Mouse (Mus musculus): Measurements from ENCODE around the gene Ift43. TPM values are rescaled to one million over a fixed set of nuclear protein-coding genes. Genes with fewer than 3 reads are reported as not detected.

The Ift43 gene
- total RNA-seq, 1 experiment: 16.9 TPM

GRCm38 (mm10) chr12:86095806-86096205, 13.5 kb downstream of the Ift43 start:
- in situ Hi-C loops (cut with MboI; ENCODE audit: low sequenced_read_pairs in 2 of 2, unreplicated experiment in 2 of 2): no loop called here
- TF ChIP-seq ZC3H11A (IDR thresholded peaks at IDR 0.05; ENCODE audit: borderline replicate concordance, low read depth, low read length) (no peak), HCFC1 (IDR thresholded peaks at IDR 0.05; ENCODE audit: borderline replicate concordance, insufficient read depth, low read length) (no peak), ZNF384 (IDR thresholded peaks at IDR 0.05; ENCODE audit: low read depth, low read length) (no peak), MAFK (IDR thresholded peaks at IDR 0.05; ENCODE audit: insufficient read depth, low read depth, low read length) (no peak), CHD2 (IDR thresholded peaks at IDR 0.05; ENCODE audit: low read depth, low read length) (no peak)
- no peak overlapping the region for H3K27ac ChIP-seq (ENCODE audit: insufficient read depth, low read depth, low read length, poor library complexity, severe bottlenecking)
- H3K36me3 ChIP-seq (ENCODE audit: control insufficient read depth, insufficient read depth, low read length, poor library complexity, severe bottlenecking): no peaks in the 10 kb centered on the region; the same call in 1 of the 2 replicates
- H3K9me3 ChIP-seq (ENCODE audit: control insufficient read depth, insufficient read depth, low read depth, low read length): no peaks in the 10 kb centered on the region
- no peak for DNase-seq (ENCODE audit: low read depth, low spot score)
- no peaks in the 10 kb centered on the region for H3K4me1 ChIP-seq (ENCODE audit: control insufficient read depth in 2 of 2, insufficient read depth in 2 of 2, low read length in 2 of 2, poor library complexity in 1 of 2)
- no peak overlapping the region for H3K4me3 ChIP-seq (ENCODE audit: insufficient read depth in 1 of 2, low read depth in 1 of 2, low read length in 2 of 2, poor library complexity in 1 of 2, severe bottlenecking in 1 of 2)
- no peak overlapping the region for H3K9ac ChIP-seq (ENCODE audit: insufficient read depth, low read depth, low read length, poor library complexity, severe bottlenecking)

GRCm38 (mm10) chr12:86097781-86098180, 15.4 kb downstream of the Ift43 start:
- Histone ChIP-seq H3K9me3 (ENCODE audit: control insufficient read depth, insufficient read depth, low read depth, low read length) (no peaks in the 10 kb centered on the region), H3K4me3 (ENCODE audit: insufficient read depth in 1 of 2, low read depth in 1 of 2, low read length in 2 of 2, poor library complexity in 1 of 2, severe bottlenecking in 1 of 2) (no peak overlapping the region), H3K36me3 (ENCODE audit: control insufficient read depth, insufficient read depth, low read length, poor library complexity, severe bottlenecking) (no peaks in the 10 kb centered on the region), H3K9ac (ENCODE audit: insufficient read depth, low read depth, low read length, poor library complexity, severe bottlenecking) (no peak overlapping the region), H3K4me1 (ENCODE audit: control insufficient read depth in 2 of 2, insufficient read depth in 2 of 2, low read length in 2 of 2, poor library complexity in 1 of 2) (no peaks in the 10 kb centered on the region), H3K27ac (ENCODE audit: insufficient read depth, low read depth, low read length, poor library complexity, severe bottlenecking) (no peak overlapping the region)
- DNase-seq (ENCODE audit: low read depth, low spot score): no peak
- in situ Hi-C loops (cut with MboI; ENCODE audit: low sequenced_read_pairs in 2 of 2, unreplicated experiment in 2 of 2): no loop called here
- TF ChIP-seq CHD2 (IDR thresholded peaks at IDR 0.05; ENCODE audit: low read depth, low read length) (no peak), ZC3H11A (IDR thresholded peaks at IDR 0.05; ENCODE audit: borderline replicate concordance, low read depth, low read length) (no peak), HCFC1 (IDR thresholded peaks at IDR 0.05; ENCODE audit: borderline replicate concordance, insufficient read depth, low read length) (no peak), MAFK (IDR thresholded peaks at IDR 0.05; ENCODE audit: insufficient read depth, low read depth, low read length) (no peak), ZNF384 (IDR thresholded peaks at IDR 0.05; ENCODE audit: low read depth, low read length) (no peak)

GRCm38 (mm10) chr12:86100711-86101110, 18.4 kb downstream of the Ift43 start:
- Histone ChIP-seq H3K4me1 (ENCODE audit: control insufficient read depth in 2 of 2, insufficient read depth in 2 of 2, low read length in 2 of 2, poor library complexity in 1 of 2) (no peaks in the 10 kb centered on the region), H3K9ac (ENCODE audit: insufficient read depth, low read depth, low read length, poor library complexity, severe bottlenecking) (no peak overlapping the region), H3K27ac (ENCODE audit: insufficient read depth, low read depth, low read length, poor library complexity, severe bottlenecking) (no peak overlapping the region), H3K4me3 (ENCODE audit: insufficient read depth in 1 of 2, low read depth in 1 of 2, low read length in 2 of 2, poor library complexity in 1 of 2, severe bottlenecking in 1 of 2) (no peak overlapping the region), H3K36me3 (ENCODE audit: control insufficient read depth, insufficient read depth, low read length, poor library complexity, severe bottlenecking) (no peaks in the 10 kb centered on the region), H3K9me3 (ENCODE audit: control insufficient read depth, insufficient read depth, low read depth, low read length) (no peaks in the 10 kb centered on the region)
- in situ Hi-C loops (cut with MboI; ENCODE audit: low sequenced_read_pairs in 2 of 2, unreplicated experiment in 2 of 2): no loop called here
- TF ChIP-seq ZNF384 (IDR thresholded peaks at IDR 0.05; ENCODE audit: low read depth, low read length): no peak
- no peak for DNase-seq (ENCODE audit: low read depth, low spot score)

GRCm38 (mm10) chr12:86102686-86103085, 20.3 kb downstream of the Ift43 start:
- in situ Hi-C loops (cut with MboI; ENCODE audit: low sequenced_read_pairs in 2 of 2, unreplicated experiment in 2 of 2): no loop called here
- no peak for DNase-seq (ENCODE audit: low read depth, low spot score)

GRCm38 (mm10) chr12:86103391-86103790, 21.1 kb downstream of the Ift43 start:
- TF ChIP-seq HCFC1 (IDR thresholded peaks at IDR 0.05; ENCODE audit: borderline replicate concordance, insufficient read depth, low read length) (no peak), MAFK (IDR thresholded peaks at IDR 0.05; ENCODE audit: insufficient read depth, low read depth, low read length) (no peak)
- Histone ChIP-seq H3K4me1 (ENCODE audit: control insufficient read depth in 2 of 2, insufficient read depth in 2 of 2, low read length in 2 of 2, poor library complexity in 1 of 2) (no peaks in the 10 kb centered on the region), H3K9ac (ENCODE audit: insufficient read depth, low read depth, low read length, poor library complexity, severe bottlenecking) (no peak overlapping the region), H3K9me3 (ENCODE audit: control insufficient read depth, insufficient read depth, low read depth, low read length) (no peaks in the 10 kb centered on the region), H3K36me3 (ENCODE audit: control insufficient read depth, insufficient read depth, low read length, poor library complexity, severe bottlenecking) (no peaks in the 10 kb centered on the region; the same call in 1 of the 2 replicates), H3K4me3 (ENCODE audit: insufficient read depth in 1 of 2, low read depth in 1 of 2, low read length in 2 of 2, poor library complexity in 1 of 2, severe bottlenecking in 1 of 2) (no peak overlapping the region), H3K27ac (ENCODE audit: insufficient read depth, low read depth, low read length, poor library complexity, severe bottlenecking) (no peak overlapping the region)
- in situ Hi-C loops (cut with MboI; ENCODE audit: low sequenced_read_pairs in 2 of 2, unreplicated experiment in 2 of 2): no loop called here
- no peak for DNase-seq (ENCODE audit: low read depth, low spot score)

More at GRCm38 (mm10) chr12:86102686-86103085, 20.3 kb downstream of the Ift43 start:
- no peak overlapping the region for H3K27ac ChIP-seq (ENCODE audit: insufficient read depth, low read depth, low read length, poor library complexity, severe bottlenecking)
- no peaks in the 10 kb centered on the region; the same call in 1 of the 2 replicates for H3K36me3 ChIP-seq (ENCODE audit: control insufficient read depth, insufficient read depth, low read length, poor library complexity, severe bottlenecking)
- H3K9me3 ChIP-seq (ENCODE audit: control insufficient read depth, insufficient read depth, low read depth, low read length): no peaks in the 10 kb centered on the region
- H3K9ac ChIP-seq (ENCODE audit: insufficient read depth, low read depth, low read length, poor library complexity, severe bottlenecking): no peak overlapping the region
- no peak overlapping the region for H3K4me3 ChIP-seq (ENCODE audit: insufficient read depth in 1 of 2, low read depth in 1 of 2, low read length in 2 of 2, poor library complexity in 1 of 2, severe bottlenecking in 1 of 2)
- H3K4me1 ChIP-seq (ENCODE audit: control insufficient read depth in 2 of 2, insufficient read depth in 2 of 2, low read length in 2 of 2, poor library complexity in 1 of 2): no peaks in the 10 kb centered on the region
- no peak for TF ChIP-seq HCFC1 (IDR thresholded peaks at IDR 0.05; ENCODE audit: borderline replicate concordance, insufficient read depth, low read length)
- no peak for TF ChIP-seq ZNF384 (IDR thresholded peaks at IDR 0.05; ENCODE audit: low read depth, low read length)
- TF ChIP-seq MAFK (IDR thresholded peaks at IDR 0.05; ENCODE audit: insufficient read depth, low read depth, low read length): no peak
- TF ChIP-seq ZC3H11A (IDR thresholded peaks at IDR 0.05; ENCODE audit: borderline replicate concordance, low read depth, low read length): no peak
- no peak for TF ChIP-seq CHD2 (IDR thresholded peaks at IDR 0.05; ENCODE audit: low read depth, low read length)
